Mouse (Mus musculus) forebrain, embryonic 11.5 days (tissue): ENCODE results near the gene Hps1. TPM values are rescaled to one million over a fixed set of nuclear protein-coding genes. Genes with fewer than 3 reads are reported as not detected.

ENCODE experiments used
- ATAC-seq: fragments of 200-750 bp; cut with Nextera tagmentation; replicated peaks from 2 replicates; pipeline ENCODE4 v1.8.0; 2017; ENCODE audit warnings: moderate TSS enrichment; ENCODE audit not compliant: low FRiP score
- DNase-seq: peaks from one replicate; pipeline ENCODE4 v3.0.0-alpha.2; 2017; ENCODE audit warnings: low spot score
- H3K27ac ChIP-seq: fragments of 300-500 bp; sonication (generic); 2 replicates; pipeline ENCODE4 v1.5.1; 2014; ENCODE audit warnings: low read depth, low read length
- H3K27me3 ChIP-seq: fragments of 300-500 bp; sonication (generic); 2 replicates; pipeline ENCODE4 v1.6.1; 2014; ENCODE audit warnings: mild to moderate bottlenecking, low read length, mixed read lengths; ENCODE audit not compliant: control insufficient read depth, insufficient read depth
- H3K36me3 ChIP-seq: fragments of 300-500 bp; sonication (generic); 2 replicates; pipeline ENCODE4 v1.6.1; 2014; ENCODE audit warnings: mild to moderate bottlenecking, low read length, moderate library complexity, mixed read lengths; ENCODE audit not compliant: control insufficient read depth, insufficient read depth
- H3K4me1 ChIP-seq: fragments of 300-500 bp; sonication (generic); replicated peaks from 2 replicates; pipeline ENCODE4 v1.6.1; 2014; ENCODE audit warnings: low read length, mixed read lengths; ENCODE audit not compliant: control insufficient read depth, insufficient read depth
- H3K4me2 ChIP-seq: fragments of 300-500 bp; sonication (generic); 2 replicates; pipeline ENCODE4 v1.6.1; 2014; ENCODE audit warnings: low read depth, mild to moderate bottlenecking, low read length, moderate library complexity, mixed read lengths; ENCODE audit not compliant: severe bottlenecking
- H3K4me3 ChIP-seq: fragments of 300-500 bp; sonication (generic); 2 replicates; pipeline ENCODE4 v1.5.1; 2014; ENCODE audit warnings: low read depth, low read length
- H3K9ac ChIP-seq: fragments of 300-500 bp; sonication (generic); 2 replicates; pipeline ENCODE4 v1.6.1; 2014; ENCODE audit warnings: low read length
- H3K9me3 ChIP-seq: fragments of 300-500 bp; sonication (generic); 2 replicates; pipeline ENCODE4 v1.6.1; 2016; ENCODE audit warnings: low read length, mixed read lengths; ENCODE audit not compliant: control insufficient read depth
- WGBS: fragments of 180-500 bp; shearing (Covaris S2); extraction: QIAGEN DNeasy Blood & Tissue Kit; methylation state at CpG from one replicate; pipeline ENCODE4 v1.1.7; 2014; 5-methylcytosine and 5-hydroxymethylcytosine counted together
- polyA plus RNA-seq: library from polyadenylated mRNA; unstranded; fragments of >200 nt; fragmentation: Nextera tagmentation; extraction: Ambion mirVana; gene quantifications from 2 replicates; pipeline ENCODE4 v1.2.1, GENCODE M21; 2014

Gene Hps1
- polyA plus RNA-seq, 1 experiment from 2014 or later = 17.2 TPM

DNA sequence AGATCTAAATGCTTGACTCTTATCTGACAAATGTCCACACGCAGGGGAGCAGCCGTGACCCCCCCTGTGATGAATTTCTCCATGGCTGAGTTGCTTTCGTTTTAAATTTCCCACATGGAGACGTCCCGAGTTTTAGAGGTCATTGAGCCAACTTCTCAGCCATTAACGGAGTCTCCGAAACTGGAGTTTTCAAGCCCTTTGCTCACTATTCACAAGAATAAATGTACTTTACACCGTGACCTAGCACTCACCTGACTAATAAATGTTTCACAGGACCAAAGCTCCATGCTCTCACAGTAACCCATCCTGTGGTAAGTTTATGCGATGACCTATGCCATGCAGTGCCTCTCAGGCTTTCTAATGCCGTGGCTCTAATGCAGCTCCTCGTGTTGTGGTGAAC, 29.6 kb downstream of the Hps1 start:
- WGBS = 85% methylated on average over 11 of the region's 11 CpGs
- no peak overlapping the region for H3K9ac ChIP-seq
- no peak overlapping the region for H3K4me3 ChIP-seq
- no peaks in the 10 kb centered on the region for H3K36me3 ChIP-seq
- ATAC-seq = no peak
- no peak for DNase-seq
- no peak overlapping the region for H3K27ac ChIP-seq
- peaks cover 8% of the 10 kb centered on the region for H3K4me1 ChIP-seq
- no peak overlapping the region for H3K4me2 ChIP-seq
- no peaks in the 10 kb centered on the region for H3K27me3 ChIP-seq
- H3K9me3 ChIP-seq = no peaks in the 10 kb centered on the region

DNA sequence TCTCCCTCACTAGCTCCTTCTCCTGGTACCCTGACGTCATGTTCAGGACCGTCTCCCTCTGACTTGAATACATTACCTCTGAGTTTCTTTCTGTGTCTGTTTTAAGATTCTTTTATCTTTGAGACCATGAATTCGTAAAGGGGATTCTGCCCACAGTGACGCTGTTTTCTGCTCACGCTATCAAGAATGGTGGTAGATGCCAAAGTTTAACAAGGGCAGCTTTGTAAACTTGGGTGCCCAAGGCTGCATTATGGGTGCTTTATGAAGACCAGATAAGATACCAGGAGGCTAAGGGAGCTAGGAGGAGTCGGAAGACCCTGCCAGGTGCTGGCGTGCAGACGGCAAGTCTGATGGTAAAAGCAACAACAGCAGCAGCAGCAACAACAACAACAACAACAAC, 33.1 kb downstream of the Hps1 start:
- H3K4me1 ChIP-seq = no peaks in the 10 kb centered on the region
- no peak overlapping the region for H3K4me2 ChIP-seq
- no peak overlapping the region for H3K4me3 ChIP-seq
- no peaks in the 10 kb centered on the region for H3K27me3 ChIP-seq
- WGBS = 93% methylated on average over 8 of the region's 8 CpGs
- DNase-seq (no peak), ATAC-seq (no peak)
- H3K9me3 ChIP-seq = no peaks in the 10 kb centered on the region
- no peak overlapping the region for H3K9ac ChIP-seq
- H3K36me3 ChIP-seq = no peaks in the 10 kb centered on the region
- no peak overlapping the region for H3K27ac ChIP-seq

DNA sequence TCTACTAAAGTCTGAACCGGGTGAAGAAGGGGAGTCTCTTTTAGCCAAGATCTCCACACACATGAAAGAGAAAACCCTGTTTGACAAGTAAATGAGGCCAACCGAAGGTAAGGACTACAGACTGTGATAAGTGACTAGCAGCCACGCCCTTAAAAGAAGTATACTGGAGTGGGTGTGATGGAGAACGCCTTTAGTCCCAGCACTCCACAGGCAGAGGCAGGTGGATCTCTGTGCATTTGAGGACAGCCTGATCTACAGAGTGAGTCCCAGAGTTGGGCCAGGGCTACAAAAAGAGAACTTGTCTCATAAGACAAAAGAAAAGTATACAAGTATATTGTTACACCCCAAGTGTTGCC, 33.9 kb downstream of the Hps1 start:
- ATAC-seq = no peak

DNA sequence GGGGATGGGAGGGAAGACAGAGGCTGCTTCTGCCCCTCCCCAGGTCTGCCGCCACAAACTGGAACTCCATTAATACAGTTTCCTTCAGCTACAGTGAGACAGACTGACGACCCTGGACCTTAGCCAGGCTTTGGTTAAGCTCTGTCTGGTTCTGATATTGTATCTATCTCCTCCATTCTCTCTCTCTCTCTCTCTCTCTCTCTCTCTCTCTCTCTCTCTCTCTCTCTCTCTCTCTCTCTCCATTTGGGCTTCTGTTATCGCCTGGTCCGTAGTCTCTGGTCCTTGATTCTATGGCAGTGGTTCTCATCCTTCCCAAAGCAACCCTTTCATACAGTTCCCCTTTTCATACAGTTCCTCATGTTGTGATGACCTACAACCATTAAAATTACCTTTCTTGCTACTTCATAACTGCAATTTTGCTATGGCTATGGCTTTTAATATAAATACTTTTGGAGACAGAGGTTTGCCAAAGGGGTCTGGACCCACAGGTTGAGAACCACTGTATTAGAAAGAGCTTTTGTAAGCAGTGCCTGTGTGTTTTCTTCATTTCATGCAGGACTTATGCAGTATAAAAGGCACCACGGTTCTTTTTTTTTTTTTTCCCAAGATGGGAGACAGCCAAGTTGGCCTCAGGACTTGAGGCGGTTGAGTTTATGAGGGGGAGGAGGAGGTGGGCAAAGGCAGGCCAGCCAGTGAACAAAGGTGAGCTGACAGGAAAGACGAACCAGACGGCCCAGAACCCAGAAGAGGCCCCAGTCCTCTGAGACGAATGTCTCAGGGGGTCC, 34.5 kb downstream of the Hps1 start:
- Histone ChIP-seq H3K4me1 (no peaks in the 10 kb centered on the region), H3K36me3 (no peaks in the 10 kb centered on the region), H3K27ac (no peak overlapping the region), H3K27me3 (no peaks in the 10 kb centered on the region), H3K4me2 (no peak overlapping the region), H3K9ac (no peak overlapping the region), H3K9me3 (no peaks in the 10 kb centered on the region), H3K4me3 (no peak overlapping the region)
- DNase-seq (no peak), ATAC-seq (no peak)
- 73% methylated on average over 9 of the region's 9 CpGs for WGBS

More for the DNA sequence above, 33.9 kb downstream of the Hps1 start:
- H3K27ac ChIP-seq = no peak overlapping the region
- no peak overlapping the region for H3K4me2 ChIP-seq
- 85% methylated on average over 4 of the region's 4 CpGs for WGBS
- no peak overlapping the region for H3K9ac ChIP-seq
- no peaks in the 10 kb centered on the region for H3K4me1 ChIP-seq
- no peak overlapping the region for H3K4me3 ChIP-seq
- no peaks in the 10 kb centered on the region for H3K9me3 ChIP-seq
- no peaks in the 10 kb centered on the region for H3K36me3 ChIP-seq
- DNase-seq = no peak
- no peaks in the 10 kb centered on the region for H3K27me3 ChIP-seq

DNA sequence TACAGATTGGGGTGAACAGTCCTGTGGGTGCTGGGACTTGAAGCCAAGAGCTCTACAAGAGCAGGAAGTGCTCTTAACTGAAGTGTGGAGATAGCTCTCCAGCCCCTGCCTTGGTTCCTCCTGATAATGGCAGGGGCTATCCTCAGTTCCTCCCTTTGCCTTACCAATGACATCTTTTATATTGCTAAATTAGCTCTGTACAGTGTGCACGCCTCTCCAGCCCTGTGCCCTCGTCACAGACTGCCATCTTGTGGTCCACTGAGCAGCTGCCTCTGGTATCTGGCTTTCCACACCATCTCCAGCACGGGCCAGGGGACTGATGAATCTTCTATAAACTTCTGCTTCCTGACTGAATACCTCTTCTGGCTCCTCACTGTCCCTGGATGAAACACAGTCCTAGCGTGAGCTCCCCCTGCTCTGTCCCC, 35.6 kb downstream of the Hps1 start:
- no peak overlapping the region for H3K27ac ChIP-seq
- H3K4me2 ChIP-seq = no peak overlapping the region
- ATAC-seq (peak; percentile 46; the same call in 1 of the 2 replicates), DNase-seq (peak; percentile 74)
- no peaks in the 10 kb centered on the region for H3K27me3 ChIP-seq
- H3K4me1 ChIP-seq = no peaks in the 10 kb centered on the region
- no peak overlapping the region for H3K4me3 ChIP-seq
- H3K36me3 ChIP-seq = no peaks in the 10 kb centered on the region
- no peak overlapping the region for H3K9ac ChIP-seq
- no peaks in the 10 kb centered on the region for H3K9me3 ChIP-seq
- 38% methylated on average over 4 of the region's 4 CpGs for WGBS

DNA sequence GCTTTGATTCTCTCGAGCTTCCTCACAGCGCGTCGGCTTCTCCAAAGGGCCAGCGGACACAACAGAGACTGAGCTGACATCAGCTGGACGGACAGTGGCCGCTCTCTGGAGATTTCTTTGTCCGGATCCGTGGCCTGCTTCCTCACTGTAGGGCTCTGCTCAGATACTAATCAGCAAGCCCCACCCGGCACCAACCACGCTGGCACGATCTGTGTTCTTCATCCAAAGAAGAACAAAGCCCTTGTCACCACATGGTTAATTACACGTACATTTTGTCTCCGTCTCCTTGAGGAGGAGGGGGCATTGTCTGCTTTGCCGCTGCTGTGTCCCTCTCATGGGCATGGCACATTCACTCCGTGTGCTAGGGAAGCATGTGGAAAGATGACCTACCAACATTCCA, 36.5 kb downstream of the Hps1 start:
- H3K4me2 ChIP-seq = no peak overlapping the region
- DNase-seq = no peak
- H3K4me3 ChIP-seq = no peak overlapping the region
- H3K9me3 ChIP-seq = no peaks in the 10 kb centered on the region
- H3K36me3 ChIP-seq = no peaks in the 10 kb centered on the region
- no peaks in the 10 kb centered on the region for H3K4me1 ChIP-seq
- no peaks in the 10 kb centered on the region for H3K27me3 ChIP-seq
- no peak for ATAC-seq
- 71% methylated on average over 16 of the region's 16 CpGs for WGBS
- H3K9ac ChIP-seq = 0 out of 2 replicates have a peak overlapping the region, but pooled peaks have one; percentile 4
- no peak overlapping the region for H3K27ac ChIP-seq

DNA sequence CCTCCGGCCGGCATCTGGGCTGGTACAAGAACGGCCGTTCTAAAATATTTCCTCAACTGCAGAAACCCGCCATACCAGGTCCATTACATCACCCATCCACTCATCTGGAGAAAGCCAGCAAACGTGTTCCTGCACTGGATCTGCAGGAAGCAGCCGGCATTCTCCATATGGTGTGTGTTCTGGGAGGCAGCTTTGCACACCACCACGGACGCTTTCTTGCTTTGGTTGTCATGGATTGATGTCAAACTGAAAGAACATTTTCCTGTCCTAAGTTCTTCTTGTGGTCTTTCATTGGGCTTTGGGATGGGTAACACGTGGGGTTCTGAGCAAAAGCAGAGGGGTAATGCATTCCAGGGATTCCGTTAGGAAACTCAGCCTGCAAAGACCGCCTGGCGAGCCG, 37.9 kb downstream of the Hps1 start:
- Histone ChIP-seq H3K4me1 (no peaks in the 10 kb centered on the region), H3K9me3 (no peaks in the 10 kb centered on the region)

DNA sequence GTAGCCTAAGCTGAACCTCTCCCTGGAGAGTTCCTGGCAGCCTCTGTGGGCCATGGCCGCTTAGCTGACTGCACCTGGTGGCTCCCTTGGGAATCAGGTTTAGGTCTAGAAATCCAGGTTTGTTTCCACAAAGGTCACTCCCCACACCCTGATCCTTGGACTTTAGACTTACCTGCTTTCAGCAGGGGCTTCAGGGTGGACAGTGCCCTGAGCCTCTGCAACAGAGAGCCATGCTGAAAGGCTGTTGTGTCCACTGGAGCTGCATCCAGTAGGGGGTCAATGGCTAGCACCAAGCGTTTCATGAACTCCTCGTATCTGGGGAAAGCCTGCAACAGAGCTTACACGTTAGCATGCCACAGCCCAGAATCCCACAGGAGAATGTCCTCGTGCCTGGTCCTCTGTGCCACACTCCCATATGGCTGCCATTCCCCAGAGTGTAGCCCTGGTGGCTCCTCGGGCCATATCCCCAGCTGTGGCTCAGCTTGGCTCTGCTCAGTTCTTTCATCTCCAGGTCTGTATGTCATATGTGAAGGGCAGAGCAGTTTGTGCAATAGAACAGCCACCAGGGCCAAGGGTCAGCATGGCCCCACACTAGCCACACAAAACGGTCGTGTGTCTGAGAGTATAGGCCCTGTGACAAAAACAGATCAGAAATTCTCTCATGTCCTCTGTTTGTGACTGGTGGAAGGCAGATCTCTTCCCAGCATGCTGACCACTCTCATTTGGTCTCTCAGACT, 39.4 kb downstream of the Hps1 start:
- Histone ChIP-seq H3K9me3 (no peaks in the 10 kb centered on the region), H3K4me2 (no peak overlapping the region), H3K9ac (no peak overlapping the region), H3K27me3 (no peaks in the 10 kb centered on the region), H3K4me3 (no peak overlapping the region), H3K27ac (no peak overlapping the region), H3K36me3 (no peaks in the 10 kb centered on the region), H3K4me1 (no peaks in the 10 kb centered on the region)
- WGBS = 86% methylated on average over 8 of the region's 8 CpGs
- DNase-seq (no peak), ATAC-seq (no peak)

More for the DNA sequence above, 37.9 kb downstream of the Hps1 start:
- DNase-seq (no peak), ATAC-seq (no peak)
- Histone ChIP-seq H3K36me3 (no peaks in the 10 kb centered on the region), H3K27ac (no peak overlapping the region), H3K4me2 (no peak overlapping the region), H3K9ac (no peak overlapping the region), H3K27me3 (no peaks in the 10 kb centered on the region), H3K4me3 (no peak overlapping the region)
- 80% methylated on average over 14 of the region's 14 CpGs for WGBS
